Mouse (Mus musculus): Measurements from ENCODE around the gene Dock1. TPM values are rescaled to one million over a fixed set of nuclear protein-coding genes. Genes with fewer than 3 reads are reported as not detected.
A peak's percentile ranks its signal among the peaks of the same experiment; 100 is the strongest.

The Dock1 gene
- polyA plus RNA-seq, 1 experiment from 2014 or later: 21.9 TPM

GRCm38 (mm10) chr7:134709226-134709853, 38.9 kb downstream of the Dock1 start:
- 56% methylated on average over 5 of the region's 5 CpGs for WGBS
- no peak overlapping the region for H3K9ac ChIP-seq (ENCODE audit: low read depth, low read length)
- peak; percentile 59 for ATAC-seq
- no peaks in the 10 kb centered on the region for H3K27me3 ChIP-seq (replicated peaks; ENCODE audit: control insufficient read depth, insufficient read depth, low read length)
- H3K36me3 ChIP-seq (ENCODE audit: control insufficient read depth, insufficient read depth, low read length): no peaks in the 10 kb centered on the region
- no peak overlapping the region for H3K4me2 ChIP-seq (ENCODE audit: low read depth, low read length)
- H3K9me3 ChIP-seq (ENCODE audit: control insufficient read depth, low read length): 0 out of 2 replicates have a peak, but pooled peaks cover 3% of the 10 kb centered on the region
- no peak overlapping the region for H3K27ac ChIP-seq (ENCODE audit: low read length)
- H3K4me3 ChIP-seq (ENCODE audit: low read length): no peak overlapping the region
- peaks cover 8% of the 10 kb centered on the region; the same call in 1 of the 2 replicates for H3K4me1 ChIP-seq (ENCODE audit: control insufficient read depth, insufficient read depth, low read length)

- 85% methylated on average over 1 of the region's 1 CpGs for WGBS
- Histone ChIP-seq H3K4me1 (ENCODE audit: control insufficient read depth, insufficient read depth, low read length) (peaks cover 4% of the 10 kb centered on the region; the same call in 1 of the 2 replicates), H3K9me3 (ENCODE audit: control insufficient read depth, low read length) (0 out of 2 replicates have a peak, but pooled peaks cover 3% of the 10 kb centered on the region)
These were observed 41.1 kb downstream of the Dock1 start for GRCm38 (mm10) chr7:134711576-134711975.

GRCm38 (mm10) chr7:134719406-134719805, 49.0 kb downstream of the Dock1 start:
- H3K4me2 ChIP-seq (ENCODE audit: low read depth, low read length): no peak overlapping the region
- no peak for ATAC-seq
- no peaks in the 10 kb centered on the region for H3K9me3 ChIP-seq (ENCODE audit: control insufficient read depth, low read length)
- no peaks in the 10 kb centered on the region for H3K27me3 ChIP-seq (replicated peaks; ENCODE audit: control insufficient read depth, insufficient read depth, low read length)
- no peaks in the 10 kb centered on the region for H3K4me1 ChIP-seq (ENCODE audit: control insufficient read depth, insufficient read depth, low read length)
- WGBS: 78% methylated on average over 3 of the region's 3 CpGs
- no peak overlapping the region for H3K4me3 ChIP-seq (ENCODE audit: low read length)
- no peak overlapping the region for H3K27ac ChIP-seq (ENCODE audit: low read length)
- H3K36me3 ChIP-seq (ENCODE audit: control insufficient read depth, insufficient read depth, low read length): no peaks in the 10 kb centered on the region
- no peak overlapping the region for H3K9ac ChIP-seq (ENCODE audit: low read depth, low read length)

More at GRCm38 (mm10) chr7:134711576-134711975, 41.1 kb downstream of the Dock1 start:
- no peak overlapping the region for H3K27ac ChIP-seq (ENCODE audit: low read length)
- no peak for ATAC-seq
- H3K27me3 ChIP-seq (replicated peaks; ENCODE audit: control insufficient read depth, insufficient read depth, low read length): no peaks in the 10 kb centered on the region
- H3K4me3 ChIP-seq (ENCODE audit: low read length): no peak overlapping the region
- H3K4me2 ChIP-seq (ENCODE audit: low read depth, low read length): no peak overlapping the region
- H3K36me3 ChIP-seq (ENCODE audit: control insufficient read depth, insufficient read depth, low read length): no peaks in the 10 kb centered on the region
- no peak overlapping the region for H3K9ac ChIP-seq (ENCODE audit: low read depth, low read length)

DNA sequence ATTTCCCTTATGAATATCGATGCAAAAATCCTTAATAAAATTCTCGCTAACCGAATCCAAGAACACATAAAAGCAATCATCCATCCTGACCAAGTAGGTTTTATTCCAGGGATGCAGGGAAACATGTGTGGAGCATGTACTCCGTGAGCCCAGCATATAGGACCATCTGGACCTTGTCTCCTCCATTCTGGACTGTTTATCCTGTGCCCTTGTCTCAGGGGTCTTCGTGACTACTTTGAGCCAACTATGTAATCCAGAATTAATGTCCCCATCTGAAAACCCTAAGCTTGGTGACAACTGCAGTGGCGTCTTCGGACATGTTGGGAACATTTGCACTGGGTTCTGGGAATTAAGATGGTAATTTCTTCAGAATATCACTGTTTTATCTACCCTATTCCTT, 51.9 kb downstream of the Dock1 start:
- 90% methylated on average over 7 of the region's 7 CpGs for WGBS

DNA sequence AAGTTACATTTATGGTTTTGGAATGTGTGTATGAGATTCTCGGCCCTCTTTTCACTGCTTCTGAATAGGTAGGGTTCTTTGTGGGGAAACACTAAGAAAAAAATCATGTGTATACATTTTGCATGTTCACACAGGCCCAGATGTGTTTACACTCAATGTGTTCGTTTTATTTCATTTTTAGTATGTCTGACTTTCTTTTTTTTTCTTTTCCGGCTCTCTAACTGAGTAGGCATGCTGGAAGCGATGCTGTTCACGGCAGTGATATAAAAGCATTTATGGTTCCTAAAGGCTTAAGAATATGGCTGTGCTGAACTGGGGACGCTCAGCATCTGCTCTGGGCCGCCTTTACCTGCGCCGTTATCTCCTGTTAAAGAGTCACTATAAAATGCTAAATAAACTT, 52.5 kb downstream of the Dock1 start:
- H3K27ac ChIP-seq (ENCODE audit: low read length): no peak overlapping the region
- ATAC-seq: no peak
- H3K4me3 ChIP-seq (ENCODE audit: low read length): no peak overlapping the region
- WGBS: 76% methylated on average over 9 of the region's 9 CpGs
- no peak overlapping the region for H3K9ac ChIP-seq (ENCODE audit: low read depth, low read length)
- no peaks in the 10 kb centered on the region for H3K36me3 ChIP-seq (ENCODE audit: control insufficient read depth, insufficient read depth, low read length)
- H3K27me3 ChIP-seq (replicated peaks; ENCODE audit: control insufficient read depth, insufficient read depth, low read length): no peaks in the 10 kb centered on the region
- no peak overlapping the region for H3K4me2 ChIP-seq (ENCODE audit: low read depth, low read length)
- no peaks in the 10 kb centered on the region for H3K9me3 ChIP-seq (ENCODE audit: control insufficient read depth, low read length)
- H3K4me1 ChIP-seq (ENCODE audit: control insufficient read depth, insufficient read depth, low read length): peaks cover 23% of the 10 kb centered on the region

More for the DNA sequence above, 51.9 kb downstream of the Dock1 start:
- Histone ChIP-seq H3K27ac (ENCODE audit: low read length) (no peak overlapping the region), H3K9me3 (ENCODE audit: control insufficient read depth, low read length) (no peaks in the 10 kb centered on the region), H3K36me3 (ENCODE audit: control insufficient read depth, insufficient read depth, low read length) (no peaks in the 10 kb centered on the region), H3K27me3 (replicated peaks; ENCODE audit: control insufficient read depth, insufficient read depth, low read length) (no peaks in the 10 kb centered on the region), H3K4me1 (ENCODE audit: control insufficient read depth, insufficient read depth, low read length) (peaks cover 20% of the 10 kb centered on the region), H3K4me3 (ENCODE audit: low read length) (no peak overlapping the region), H3K4me2 (ENCODE audit: low read depth, low read length) (no peak overlapping the region), H3K9ac (ENCODE audit: low read depth, low read length) (no peak overlapping the region)
- ATAC-seq: no peak

DNA sequence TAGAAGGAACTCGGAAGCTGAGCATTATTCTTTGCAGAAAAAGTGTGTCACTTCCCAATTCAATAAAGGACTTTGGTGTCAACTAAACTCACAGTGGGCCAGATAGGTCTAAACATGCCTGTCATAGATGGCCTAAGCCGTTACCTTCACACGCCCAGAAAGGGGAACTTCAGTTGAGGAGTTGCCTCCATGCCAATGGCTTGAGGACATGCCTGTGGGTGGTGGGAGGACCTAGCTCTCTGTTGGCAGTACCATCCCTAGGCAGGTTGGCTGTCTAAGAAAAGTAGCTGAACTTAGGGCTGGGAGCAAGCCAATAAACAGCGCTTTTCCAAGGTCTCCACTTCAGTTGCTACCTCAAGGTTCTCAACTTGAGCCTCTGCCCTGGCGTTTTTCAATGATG, 53.1 kb downstream of the Dock1 start:
- no peaks in the 10 kb centered on the region for H3K9me3 ChIP-seq (ENCODE audit: control insufficient read depth, low read length)
- no peak for ATAC-seq
- WGBS: 87% methylated on average over 5 of the region's 5 CpGs
- no peaks in the 10 kb centered on the region for H3K36me3 ChIP-seq (ENCODE audit: control insufficient read depth, insufficient read depth, low read length)
- no peak overlapping the region for H3K9ac ChIP-seq (ENCODE audit: low read depth, low read length)
- H3K27ac ChIP-seq (ENCODE audit: low read length): no peak overlapping the region
- no peak overlapping the region for H3K4me2 ChIP-seq (ENCODE audit: low read depth, low read length)
- H3K27me3 ChIP-seq (replicated peaks; ENCODE audit: control insufficient read depth, insufficient read depth, low read length): no peaks in the 10 kb centered on the region
- H3K4me1 ChIP-seq (ENCODE audit: control insufficient read depth, insufficient read depth, low read length): peaks cover 24% of the 10 kb centered on the region
- no peak overlapping the region for H3K4me3 ChIP-seq (ENCODE audit: low read length)

DNA sequence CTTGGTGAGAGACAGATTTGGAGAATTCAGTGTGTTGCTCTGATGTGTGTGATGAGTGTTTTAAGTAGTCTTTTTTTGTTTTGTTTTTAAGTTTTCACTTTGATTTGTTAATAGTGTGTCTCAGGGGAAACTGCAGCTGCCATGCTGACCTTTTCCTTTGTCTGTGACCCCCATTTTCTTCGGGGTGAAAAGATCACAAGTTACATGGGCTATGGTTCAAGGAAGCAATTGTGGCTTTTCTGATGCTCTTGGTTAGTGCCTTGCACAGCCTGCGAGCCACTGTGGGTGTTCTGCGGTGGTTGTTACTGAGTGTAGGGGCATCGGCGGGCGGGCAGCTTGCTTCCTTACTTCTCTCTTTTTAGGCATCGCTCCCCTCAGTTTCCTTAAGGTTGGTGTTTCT, 54.4 kb downstream of the Dock1 start:
- no peaks in the 10 kb centered on the region for H3K27me3 ChIP-seq (replicated peaks; ENCODE audit: control insufficient read depth, insufficient read depth, low read length)

DNA sequence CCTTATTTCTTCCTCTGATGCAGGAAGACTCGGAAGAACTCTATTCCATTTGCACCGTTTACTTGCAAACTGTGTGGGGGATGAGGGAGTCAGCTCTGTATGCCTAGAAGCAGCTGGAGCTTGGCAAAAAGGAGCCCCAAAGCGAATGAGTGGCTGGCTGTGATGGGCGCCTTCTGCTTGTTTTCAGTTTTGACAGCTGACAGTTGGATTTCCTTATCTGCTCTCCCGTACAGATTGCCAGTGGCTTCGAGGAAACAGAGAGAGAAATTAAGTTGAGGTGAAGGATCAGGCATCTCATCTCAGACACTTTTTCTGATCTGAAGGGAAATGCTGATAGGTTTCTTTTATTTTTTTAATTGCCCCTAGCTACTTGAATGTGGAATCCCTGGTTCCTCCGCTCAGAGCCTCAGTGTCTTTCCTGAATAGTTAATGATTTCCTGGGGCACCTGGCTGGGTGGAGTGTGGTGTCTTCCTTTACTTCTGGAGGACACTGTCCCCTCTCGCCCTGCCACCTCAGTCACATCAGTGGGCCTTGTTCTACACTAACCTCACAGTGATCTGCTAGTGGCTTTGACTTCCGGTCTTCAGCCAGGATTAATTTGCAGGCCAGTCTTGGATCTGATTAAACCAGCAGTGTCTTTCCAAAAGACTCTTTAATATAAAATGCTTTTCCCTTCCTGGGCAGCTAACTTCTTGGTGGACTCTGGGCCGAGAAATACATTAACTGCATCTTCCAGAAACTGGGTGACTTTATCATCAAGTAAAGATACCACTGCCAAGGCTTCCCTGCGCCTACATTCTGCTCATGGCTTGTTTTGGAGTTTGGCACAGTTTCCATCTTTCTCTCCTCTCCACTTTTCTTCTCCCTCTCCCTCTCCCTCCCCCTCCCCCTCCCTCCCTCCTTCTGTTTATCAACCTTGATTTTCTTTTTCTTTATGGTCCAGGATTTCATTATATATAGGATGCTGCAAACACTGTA, 55.4 kb downstream of the Dock1 start:
- 0 out of 2 replicates have a peak, but pooled peaks have one; percentile 31 for ATAC-seq
- 0 out of 2 replicates have a peak overlapping the region, but pooled peaks have one; percentile 7 for H3K4me2 ChIP-seq (ENCODE audit: low read depth, low read length)
- no peak overlapping the region for H3K9ac ChIP-seq (ENCODE audit: low read depth, low read length)
- peaks cover 24% of the 10 kb centered on the region for H3K4me1 ChIP-seq (ENCODE audit: control insufficient read depth, insufficient read depth, low read length)
- no peaks in the 10 kb centered on the region for H3K27me3 ChIP-seq (replicated peaks; ENCODE audit: control insufficient read depth, insufficient read depth, low read length)
- H3K36me3 ChIP-seq (ENCODE audit: control insufficient read depth, insufficient read depth, low read length): peaks cover under 1% of the 10 kb centered on the region; the same call in 1 of the 2 replicates
- H3K4me3 ChIP-seq (ENCODE audit: low read length): no peak overlapping the region
- WGBS: 33% methylated on average over 11 of the region's 11 CpGs
- no peaks in the 10 kb centered on the region for H3K9me3 ChIP-seq (ENCODE audit: control insufficient read depth, low read length)
- peak overlapping the region; percentile 55 for H3K27ac ChIP-seq (ENCODE audit: low read length)

More for the DNA sequence above, 54.4 kb downstream of the Dock1 start:
- Histone ChIP-seq H3K4me3 (ENCODE audit: low read length) (no peak overlapping the region), H3K9ac (ENCODE audit: low read depth, low read length) (no peak overlapping the region), H3K4me1 (ENCODE audit: control insufficient read depth, insufficient read depth, low read length) (peaks cover 24% of the 10 kb centered on the region), H3K27ac (ENCODE audit: low read length) (peak overlapping the region; percentile 55; the same call in 1 of the 2 replicates), H3K4me2 (ENCODE audit: low read depth, low read length) (no peak overlapping the region), H3K36me3 (ENCODE audit: control insufficient read depth, insufficient read depth, low read length) (no peaks in the 10 kb centered on the region), H3K9me3 (ENCODE audit: control insufficient read depth, low read length) (no peaks in the 10 kb centered on the region)
- no peak for ATAC-seq
- 54% methylated on average over 7 of the region's 7 CpGs for WGBS

Measured in intestine, embryonic 16.5 days (tissue).